Mouse (Mus musculus) granulocyte monocyte progenitor cell, adult 5-6 weeks (primary cell): Measurements from ENCODE around the gene Gm20828. TPM values are rescaled to one million over a fixed set of nuclear protein-coding genes. Genes with fewer than 3 reads are reported as not detected.
"Not testable (repeated sequence)": the region's sequence is repeated elsewhere in the genome, so short reads cannot be mapped to it uniquely, and the experiment has no call there.

Experiments used
- ATAC-seq: replicated peaks from 2 replicates; pipeline ENCODE4 v1.8.0; 2016; ENCODE audit warnings: mild to moderate bottlenecking, moderate TSS enrichment, inconsistent platforms; ENCODE audit not compliant: poor library complexity, severe bottlenecking
- total RNA-seq, 2 experiments: library from RNA; stranded (forward) in 1 of 2; stranded (reverse) in 1 of 2; fragments of 200-712, 200-1000 nt in 1 of 2; fragments of >200 nt in 1 of 2; fragmentation: Nextera tagmentation in 1 of 2; gene quantifications; 2 replicates each; pipeline ENCODE4 v1.2.3; 2014 to 2017

Gm20828 gene
- total RNA-seq (2014; fragmentation: Nextera tagmentation) (not detected in 2 replicates), total RNA-seq (2017) (not detected in 2 replicates)

DNA sequence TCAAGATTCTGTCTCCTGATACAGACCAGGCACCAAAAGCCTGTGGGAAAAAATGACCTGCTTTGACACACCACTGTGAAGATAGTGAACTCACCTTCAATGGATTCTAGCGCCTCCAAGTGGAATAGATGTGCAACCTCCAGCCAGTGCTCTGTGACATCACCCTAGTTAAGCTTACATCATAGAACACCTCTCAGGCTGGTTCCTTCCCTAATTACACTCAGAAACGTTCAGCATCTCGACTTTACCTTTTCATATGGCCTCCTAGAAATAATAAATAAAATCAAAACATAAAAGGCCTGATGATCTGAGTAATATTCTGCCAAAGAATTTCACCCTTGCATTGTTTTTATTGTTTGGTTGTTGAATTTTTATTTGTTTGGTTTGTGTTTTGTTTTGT is at the start of gene Gm20828:
Gene Gm20828 (minus strand): TSS at position 101 of the 400 bp plus-strand sequence.
- not testable (repeated sequence) for ATAC-seq
